Mouse (Mus musculus) left cerebral cortex, postnatal 36 days (tissue): ENCODE measurements around the gene Col17a1. TPM values are rescaled to one million over a fixed set of nuclear protein-coding genes. Genes with fewer than 3 reads are reported as not detected.

Source experiments
- DNase-seq, 2 experiments: peaks; one replicate each; pipeline ENCODE4 v3.0.0; 2021 to 2022; ENCODE audit warnings: low spot score in 2 of 2, mixed read lengths in 1 of 2
- intact Hi-C: fragments of 180-260 bp; cut with DNase I; formaldehyde crosslinking; loops from one replicate; pipeline ENCODE4 v1.15.1; 2025
- total RNA-seq, 2 experiments: library from RNA; stranded (reverse); gene quantifications; 2 replicates each; pipeline ENCODE4 v1.2.3; 2021

Gene Col17a1
- total RNA-seq, 2 experiments from 2014 or later: 0.32 TPM

GRCm38 (mm10) chr19:47624940-47625711 lies 66.8 kb downstream of the Col17a1 start:
- no peak for DNase-seq
- intact Hi-C loops: loop anchor here (10.0 kb wide), 1 partner anchor 270 kb away; no protein-coding TSS in a partner anchor

- intact Hi-C loops: loop anchor here (10.0 kb wide), 1 partner anchor 267 kb away; no protein-coding TSS in a partner anchor
- no peak for DNase-seq
Measured at GRCm38 (mm10) chr19:47621478-47621877, 70.4 kb downstream of the Col17a1 start.

GRCm38 (mm10) chr19:47613442-47613841 lies 78.5 kb downstream of the Col17a1 start:
- intact Hi-C loops: no loop called here

GRCm38 (mm10) chr19:47608513-47608912 lies 83.4 kb downstream of the Col17a1 start:
- intact Hi-C loops: no loop called here
- no peak for DNase-seq

More at GRCm38 (mm10) chr19:47613442-47613841, 78.5 kb downstream of the Col17a1 start:
- no peak for DNase-seq

Other genes starting within 250 kb of the Col17a1 start
- gene Sh3pxd2a, start 227.7 kb downstream of the Col17a1 start, total RNA-seq: 10 to 100 TPM; 27.9 to 36.1 TPM
- gene Stn1, start 154.6 kb downstream of the Col17a1 start, total RNA-seq: 10 to 100 TPM; 23.9 to 30.8 TPM
- 10 to 100 TPM; 53.4 to 61.2 TPM for gene Slk, start 112.4 kb downstream of the Col17a1 start, total RNA-seq
- 10 to 100 TPM; 83.9 to 90.7 TPM for gene Sfr1, start 39.6 kb upstream of the Col17a1 start, total RNA-seq
- gene Gsto1, start 162.9 kb upstream of the Col17a1 start, total RNA-seq: 10 to 100 TPM; 46.6 to 50.3 TPM
- 1 to 10 TPM; 2.2 to 2.7 TPM for gene Gsto2, start 173.4 kb upstream of the Col17a1 start, total RNA-seq
- gene Cfap43, start 227.2 kb upstream of the Col17a1 start, total RNA-seq: under 1 TPM; 0.29 to 0.39 TPM
- 1 to 10 TPM in 1 of 2 experiments, under 1 TPM in 1; 0.95 to 1.1 TPM for gene Itprip, start 227.2 kb upstream of the Col17a1 start, total RNA-seq
- under 1 TPM; 0.29 to 0.30 TPM for gene Cfap58, start 245.6 kb upstream of the Col17a1 start, total RNA-seq